Mouse (Mus musculus): ENCODE data around the gene Gm21988. TPM values are rescaled to one million over a fixed set of nuclear protein-coding genes. Genes with fewer than 3 reads are reported as not detected.

Gene Gm21988
- total RNA-seq, 2 experiments from 2014 or later = 5.9 to 7.3 TPM

- DNase-seq (ENCODE audit: low spot score in 2 of 2) = peak; percentile 96 to 98
- intact Hi-C loops (cut with DNase I) = no loop called here
Measured at GRCm38 (mm10) chr11:70220731-70221602, 18.7 kb downstream of the Gm21988 start, which contains the start of gene Slc16a13. Gene Slc16a13 (minus strand): TSS chr11:70221064.

GRCm38 (mm10) chr11:70220323-70220722 lies 19.3 kb downstream of the Gm21988 start:
- intact Hi-C loops (cut with DNase I) = no loop called here
- DNase-seq (ENCODE audit: low spot score in 2 of 2) = no peak

- DNase-seq (ENCODE audit: low spot score in 2 of 2) = no peak
- intact Hi-C loops (cut with DNase I) = no loop called here
Measured at GRCm38 (mm10) chr11:70219873-70220272, 19.8 kb downstream of the Gm21988 start.

- no peak for DNase-seq (ENCODE audit: low spot score in 2 of 2)
- intact Hi-C loops (cut with DNase I) = no loop called here
Measured at GRCm38 (mm10) chr11:70218741-70219470, 20.7 kb downstream of the Gm21988 start.

- no peak for DNase-seq (ENCODE audit: low spot score in 2 of 2)
- intact Hi-C loops (cut with DNase I) = no loop called here
Measured at GRCm38 (mm10) chr11:70218039-70218438, 21.6 kb downstream of the Gm21988 start.

- intact Hi-C loops (cut with DNase I) = no loop called here
- DNase-seq (ENCODE audit: low spot score in 2 of 2) = no peak
Measured at GRCm38 (mm10) chr11:70216103-70216502, 23.5 kb downstream of the Gm21988 start.

GRCm38 (mm10) chr11:70215301-70215700 lies 24.3 kb downstream of the Gm21988 start:
- intact Hi-C loops (cut with DNase I) = no loop called here
- no peak for DNase-seq (ENCODE audit: low spot score in 2 of 2)

GRCm38 (mm10) chr11:70214856-70215209 lies 24.8 kb downstream of the Gm21988 start:
- no peak for DNase-seq (ENCODE audit: low spot score in 2 of 2)
- intact Hi-C loops (cut with DNase I) = loop anchor here (5.0 kb wide), 2 partner anchors 158 to 283 kb away; no protein-coding TSS in a partner anchor

- intact Hi-C loops (cut with DNase I) = loop anchor here (5.0 kb wide), 2 partner anchors 157 to 282 kb away; no protein-coding TSS in a partner anchor
- no peak for DNase-seq (ENCODE audit: low spot score in 2 of 2)
Measured at GRCm38 (mm10) chr11:70214191-70214855, 25.3 kb downstream of the Gm21988 start.

GRCm38 (mm10) chr11:70213736-70214135 lies 25.9 kb downstream of the Gm21988 start:
- peak in 1 of 2 experiments; percentile 70 for DNase-seq (ENCODE audit: low spot score in 2 of 2)
- intact Hi-C loops (cut with DNase I) = loop anchor here (5.0 kb wide), 2 partner anchors 156 to 281 kb away; no protein-coding TSS in a partner anchor

GRCm38 (mm10) chr11:70212896-70213295 lies 26.7 kb downstream of the Gm21988 start:
- peak; percentile 74 to 79 for DNase-seq (ENCODE audit: low spot score in 2 of 2)
- intact Hi-C loops (cut with DNase I) = loop anchor here (5.0 kb wide), 2 partner anchors 156 to 281 kb away; no protein-coding TSS in a partner anchor

GRCm38 (mm10) chr11:70212423-70212822 lies 27.2 kb downstream of the Gm21988 start, which contains the start of gene Slc16a11:
Gene Slc16a11 (plus strand): TSS chr11:70212752.
- DNase-seq (ENCODE audit: low spot score in 2 of 2) = no peak
- intact Hi-C loops (cut with DNase I) = loop anchor here (5.0 kb wide), 2 partner anchors 155 to 280 kb away; no protein-coding TSS in a partner anchor

GRCm38 (mm10) chr11:70211972-70212371 lies 27.7 kb downstream of the Gm21988 start:
- intact Hi-C loops (cut with DNase I) = loop anchor here (5.0 kb wide), 2 partner anchors 155 to 280 kb away; no protein-coding TSS in a partner anchor
- no peak for DNase-seq (ENCODE audit: low spot score in 2 of 2)

- DNase-seq (ENCODE audit: low spot score in 2 of 2) = no peak
- intact Hi-C loops (cut with DNase I) = loop anchor here (5.0 kb wide), 2 partner anchors 153 to 278 kb away; no protein-coding TSS in a partner anchor
Measured at GRCm38 (mm10) chr11:70210681-70211080, 28.9 kb downstream of the Gm21988 start.

- intact Hi-C loops (cut with DNase I) = no loop called here
- no peak for DNase-seq (ENCODE audit: low spot score in 2 of 2)
Measured at GRCm38 (mm10) chr11:70208778-70209388, 30.7 kb downstream of the Gm21988 start.

- intact Hi-C loops (cut with DNase I) = no loop called here
- DNase-seq (ENCODE audit: low spot score in 2 of 2) = no peak
Measured at GRCm38 (mm10) chr11:70207283-70207682, 32.3 kb downstream of the Gm21988 start.

GRCm38 (mm10) chr11:70206801-70207200 lies 32.8 kb downstream of the Gm21988 start:
- no peak for DNase-seq (ENCODE audit: low spot score in 2 of 2)
- intact Hi-C loops (cut with DNase I) = no loop called here

GRCm38 (mm10) chr11:70201691-70202090 lies 37.9 kb downstream of the Gm21988 start:
- peak; percentile 78 to 89 for DNase-seq (ENCODE audit: low spot score in 2 of 2)
- intact Hi-C loops (cut with DNase I) = loop anchor here (1.0 kb wide), 1 partner anchor 127 kb away; no protein-coding TSS in a partner anchor

Measured in left cerebral cortex, postnatal 14 days (tissue).